Mouse (Mus musculus): ENCODE measurements around the gene Pecam1. TPM values are rescaled to one million over a fixed set of nuclear protein-coding genes. Genes with fewer than 3 reads are reported as not detected.

Pecam1 gene
- total and polyA plus RNA-seq, 2 experiments from 2014 or later, result 9.8 to 17.5 TPM

- H3K9me3 ChIP-seq (ENCODE audit: low read length), result no peaks in the 10 kb centered on the region
- H3K4me3 ChIP-seq (ENCODE audit: low read depth, low read length), result peak overlapping the region; percentile 98
- H3K4me1 ChIP-seq (ENCODE audit: insufficient read depth, low read length), result peaks cover 6% of the 10 kb centered on the region; the same call in 1 of the 2 replicates
- 58% methylated on average over 15 of the region's 15 CpGs for WGBS
- H3K27me3 ChIP-seq (ENCODE audit: insufficient read depth, low read length), result no peaks in the 10 kb centered on the region
- H3K27ac ChIP-seq (ENCODE audit: low read depth, low read length), result peak overlapping the region; percentile 78
- no peaks in the 10 kb centered on the region for H3K36me3 ChIP-seq (ENCODE audit: insufficient read depth, low read length)
- DNase-seq (ENCODE audit: low spot score), result no peak
- peak overlapping the region; percentile 91; the same call in 1 of the 2 replicates for H3K9ac ChIP-seq (replicated peaks; ENCODE audit: low read length, poor library complexity, severe bottlenecking)
- H3K4me2 ChIP-seq (ENCODE audit: low read depth, low read length, poor library complexity, severe bottlenecking), result peak overlapping the region; percentile 61
- peak; percentile 40 for TF ChIP-seq CTCF (IDR thresholded peaks at IDR 0.05)
- 0 out of 2 replicates have a peak, but pooled peaks have one; percentile 1 for ATAC-seq (ENCODE audit: low FRiP score)
Observed at GRCm38 (mm10) chr11:106613638-106614338, 136.6 kb downstream of the Pecam1 start.

- Histone ChIP-seq H3K27me3 (ENCODE audit: insufficient read depth, low read length) (no peaks in the 10 kb centered on the region), H3K36me3 (ENCODE audit: insufficient read depth, low read length) (no peaks in the 10 kb centered on the region), H3K9ac (replicated peaks; ENCODE audit: low read length, poor library complexity, severe bottlenecking) (peak within 1 kb of the TSS; percentile 91), H3K4me2 (ENCODE audit: low read depth, low read length, poor library complexity, severe bottlenecking) (peak within 1 kb of the TSS; percentile 61), H3K9me3 (ENCODE audit: low read length) (no peaks in the 10 kb centered on the region), H3K4me1 (ENCODE audit: insufficient read depth, low read length) (peaks cover 6% of the 10 kb centered on the region; the same call in 1 of the 2 replicates), H3K27ac (ENCODE audit: low read depth, low read length) (peak within 1 kb of the TSS; percentile 78), H3K4me3 (ENCODE audit: low read depth, low read length) (peak within 1 kb of the TSS; percentile 98)
- WGBS, result under 1% methylated on average over 24 of the region's 45 CpGs
- TF ChIP-seq CTCF (IDR thresholded peaks at IDR 0.05), result no peak
- ATAC-seq (ENCODE audit: low FRiP score), result peak; percentile 97
- peak; percentile 97 for DNase-seq (ENCODE audit: low spot score)
Observed at GRCm38 (mm10) chr11:106612961-106613637, 137.3 kb downstream of the Pecam1 start, which contains the start of gene Tex2. Gene Tex2, minus strand, starts transcription at chr11:106613423.

GRCm38 (mm10) chr11:106612209-106612960 lies 138.0 kb downstream of the Pecam1 start:
- TF ChIP-seq CTCF (IDR thresholded peaks at IDR 0.05), result no peak
- H3K27me3 ChIP-seq (ENCODE audit: insufficient read depth, low read length), result no peaks in the 10 kb centered on the region
- H3K27ac ChIP-seq (ENCODE audit: low read depth, low read length), result peak overlapping the region; percentile 78
- H3K9ac ChIP-seq (replicated peaks; ENCODE audit: low read length, poor library complexity, severe bottlenecking), result peak overlapping the region; percentile 91
- peaks cover 6% of the 10 kb centered on the region; the same call in 1 of the 2 replicates for H3K4me1 ChIP-seq (ENCODE audit: insufficient read depth, low read length)
- peak; percentile 13 for DNase-seq (ENCODE audit: low spot score)
- no peaks in the 10 kb centered on the region for H3K9me3 ChIP-seq (ENCODE audit: low read length)
- peak overlapping the region; percentile 98 for H3K4me3 ChIP-seq (ENCODE audit: low read depth, low read length)
- no peaks in the 10 kb centered on the region for H3K36me3 ChIP-seq (ENCODE audit: insufficient read depth, low read length)
- ATAC-seq (ENCODE audit: low FRiP score), result peak; percentile 82
- peak overlapping the region; percentile 61 for H3K4me2 ChIP-seq (ENCODE audit: low read depth, low read length, poor library complexity, severe bottlenecking)
- WGBS, result under 1% methylated on average over 58 of the region's 67 CpGs

- Histone ChIP-seq H3K27me3 (ENCODE audit: insufficient read depth, low read length) (no peaks in the 10 kb centered on the region), H3K27ac (ENCODE audit: low read depth, low read length) (no peak overlapping the region), H3K9ac (replicated peaks; ENCODE audit: low read length, poor library complexity, severe bottlenecking) (no peak overlapping the region), H3K4me2 (ENCODE audit: low read depth, low read length, poor library complexity, severe bottlenecking) (no peak overlapping the region), H3K4me1 (ENCODE audit: insufficient read depth, low read length) (peaks cover 6% of the 10 kb centered on the region; the same call in 1 of the 2 replicates), H3K9me3 (ENCODE audit: low read length) (no peaks in the 10 kb centered on the region), H3K36me3 (ENCODE audit: insufficient read depth, low read length) (no peaks in the 10 kb centered on the region), H3K4me3 (ENCODE audit: low read depth, low read length) (no peak overlapping the region)
- ATAC-seq (ENCODE audit: low FRiP score) (no peak), DNase-seq (ENCODE audit: low spot score) (no peak)
- 85% methylated on average over 8 of the region's 8 CpGs for WGBS
- no peak for TF ChIP-seq CTCF (IDR thresholded peaks at IDR 0.05)
Observed at GRCm38 (mm10) chr11:106609731-106610130, 140.7 kb downstream of the Pecam1 start.

- no peak overlapping the region for H3K27ac ChIP-seq (ENCODE audit: low read depth, low read length)
- no peaks in the 10 kb centered on the region for H3K27me3 ChIP-seq (ENCODE audit: insufficient read depth, low read length)
- no peak overlapping the region for H3K4me2 ChIP-seq (ENCODE audit: low read depth, low read length, poor library complexity, severe bottlenecking)
- no peak overlapping the region for H3K9ac ChIP-seq (replicated peaks; ENCODE audit: low read length, poor library complexity, severe bottlenecking)
- ATAC-seq (ENCODE audit: low FRiP score) (no peak), DNase-seq (ENCODE audit: low spot score) (no peak)
- H3K36me3 ChIP-seq (ENCODE audit: insufficient read depth, low read length), result no peaks in the 10 kb centered on the region
- H3K4me1 ChIP-seq (ENCODE audit: insufficient read depth, low read length), result peaks cover 6% of the 10 kb centered on the region; the same call in 1 of the 2 replicates
- WGBS, result 68% methylated on average over 6 of the region's 6 CpGs
- no peak overlapping the region for H3K4me3 ChIP-seq (ENCODE audit: low read depth, low read length)
- TF ChIP-seq CTCF (IDR thresholded peaks at IDR 0.05), result no peak
- H3K9me3 ChIP-seq (ENCODE audit: low read length), result no peaks in the 10 kb centered on the region
Observed at GRCm38 (mm10) chr11:106607316-106607715, 143.1 kb downstream of the Pecam1 start.

Measured in midbrain, postnatal 0 days (tissue).